Mouse (Mus musculus) forebrain, embryonic 16.5 days (tissue): ENCODE data around the gene Tekt4. TPM values are rescaled to one million over a fixed set of nuclear protein-coding genes. Genes with fewer than 3 reads are reported as not detected.

Source experiments
- ATAC-seq: fragments of 200-750 bp; cut with Nextera tagmentation; 2 replicates; pipeline ENCODE4 v1.8.0; 2017; ENCODE audit warnings: mild to moderate bottlenecking, moderate library complexity
- H3K27ac ChIP-seq: fragments of 300-500 bp; sonication (generic); 2 replicates; pipeline ENCODE4 v1.5.1; 2014; ENCODE audit warnings: low read length, control low read depth
- H3K27me3 ChIP-seq: fragments of 300-500 bp; sonication (generic); replicated peaks from 2 replicates; pipeline ENCODE4 v1.6.1; 2014; ENCODE audit warnings: low read length; ENCODE audit not compliant: control insufficient read depth, insufficient read depth
- H3K36me3 ChIP-seq: fragments of 300-500 bp; sonication (generic); 2 replicates; pipeline ENCODE4 v1.6.1; 2014; ENCODE audit not compliant: control insufficient read depth, insufficient read depth
- H3K4me1 ChIP-seq: fragments of 300-500 bp; sonication (generic); replicated peaks from 2 replicates; pipeline ENCODE4 v1.6.1; 2014; ENCODE audit warnings: low read length; ENCODE audit not compliant: control insufficient read depth, insufficient read depth
- H3K4me2 ChIP-seq: fragments of 300-500 bp; sonication (generic); 2 replicates; pipeline ENCODE4 v1.6.1; 2014; ENCODE audit warnings: mild to moderate bottlenecking, low read length, control low read depth
- H3K4me3 ChIP-seq: fragments of 300-500 bp; sonication (generic); replicated peaks from 2 replicates; pipeline ENCODE4 v1.5.1; 2014; ENCODE audit warnings: mild to moderate bottlenecking, low read length, control low read depth
- H3K9ac ChIP-seq: fragments of 300-500 bp; sonication (generic); replicated peaks from 2 replicates; pipeline ENCODE4 v1.6.1; 2014; ENCODE audit warnings: low read depth, low read length, control low read depth
- H3K9me3 ChIP-seq: fragments of 300-500 bp; sonication (generic); 2 replicates; pipeline ENCODE4 v1.6.1; 2016; ENCODE audit warnings: low read length; ENCODE audit not compliant: control insufficient read depth
- WGBS: fragments of 180-500 bp; shearing (Covaris S2); extraction: QIAGEN DNeasy Blood & Tissue Kit; methylation state at CpG from one replicate; pipeline ENCODE4 v1.1.7; 2014; 5-methylcytosine and 5-hydroxymethylcytosine counted together
- polyA plus RNA-seq: library from polyadenylated mRNA; unstranded; fragments of >200 nt; fragmentation: Nextera tagmentation; extraction: Ambion mirVana; gene quantifications from 2 replicates; pipeline ENCODE4 v1.2.1, GENCODE M21; 2015

Tekt4 gene
- polyA plus RNA-seq, 1 experiment from 2014 or later = 0.80 TPM

DNA sequence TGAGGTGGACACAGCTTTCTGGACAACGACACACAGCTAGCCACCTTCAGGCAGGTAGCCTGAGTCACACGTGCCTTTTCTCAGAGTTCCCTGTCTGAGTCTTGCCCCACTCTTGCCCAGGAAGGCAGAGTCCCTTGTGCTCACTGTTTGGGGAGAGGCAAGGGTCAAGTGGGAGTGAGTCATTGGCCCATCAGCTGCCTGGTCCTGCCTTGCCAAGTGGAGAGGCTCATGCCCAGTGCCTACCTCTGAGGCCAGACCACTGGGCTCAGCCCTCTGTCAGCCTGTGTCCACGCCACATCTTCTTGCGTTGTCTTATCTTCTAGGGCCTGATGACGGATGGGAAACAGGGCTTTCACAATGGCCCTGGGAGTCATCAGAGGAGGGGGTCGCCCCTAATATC lies 13.4 kb downstream of the Tekt4 start:
- 72% methylated on average over 6 of the region's 6 CpGs for WGBS
- Histone ChIP-seq H3K9me3 (no peaks in the 10 kb centered on the region), H3K9ac (no peak overlapping the region), H3K4me1 (no peaks in the 10 kb centered on the region; the same call in none of the 2 replicates), H3K4me3 (no peak overlapping the region), H3K4me2 (no peak overlapping the region), H3K36me3 (no peaks in the 10 kb centered on the region), H3K27ac (no peak overlapping the region), H3K27me3 (peaks cover 9% of the 10 kb centered on the region)
- no peak for ATAC-seq

DNA sequence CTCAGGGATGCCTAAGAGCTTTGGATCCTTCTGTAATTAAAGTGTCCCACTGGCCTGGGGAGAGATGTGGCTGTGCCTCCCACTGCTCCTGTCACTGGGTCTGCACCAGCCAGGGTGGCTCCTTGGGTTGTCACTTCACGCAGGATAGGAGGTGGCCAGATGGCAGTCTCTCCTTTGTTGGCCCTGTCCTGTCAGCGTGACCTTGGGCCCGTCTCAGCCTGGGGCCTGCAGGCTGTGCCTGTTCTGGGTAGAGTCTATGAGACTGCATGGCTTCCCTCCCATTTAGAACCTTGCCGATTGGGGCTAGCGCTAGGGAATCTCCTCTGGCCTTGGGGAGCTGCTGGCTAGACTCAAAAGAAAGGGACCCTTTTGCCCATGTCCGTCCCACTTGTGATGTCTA lies 13.9 kb downstream of the Tekt4 start:
- Histone ChIP-seq H3K4me1 (no peaks in the 10 kb centered on the region; the same call in 1 of the 2 replicates), H3K4me3 (no peak overlapping the region), H3K9ac (no peak overlapping the region), H3K4me2 (no peak overlapping the region), H3K9me3 (no peaks in the 10 kb centered on the region), H3K27ac (no peak overlapping the region), H3K27me3 (peaks cover 14% of the 10 kb centered on the region), H3K36me3 (no peaks in the 10 kb centered on the region)
- ATAC-seq = no peak
- 75% methylated on average over 6 of the region's 6 CpGs for WGBS

DNA sequence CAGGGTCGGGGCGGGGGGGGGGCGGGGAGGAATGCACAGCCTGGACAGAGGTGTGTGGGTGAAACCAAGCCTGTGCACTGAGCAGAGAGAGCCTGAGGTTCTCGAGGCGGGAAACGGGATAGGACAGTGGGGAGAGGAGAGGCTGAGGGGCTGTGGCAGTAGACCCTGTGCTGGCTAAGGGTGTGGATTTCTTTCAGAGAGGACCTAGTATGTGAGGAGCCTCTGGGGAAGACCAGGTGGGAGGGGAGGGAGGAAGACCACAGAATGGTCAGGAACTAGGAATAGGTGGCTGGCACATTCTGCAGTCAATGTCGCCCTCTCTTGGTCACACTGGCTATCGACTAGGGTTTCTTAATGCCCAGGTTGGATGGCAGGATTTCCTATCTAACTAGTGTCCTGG lies 15.4 kb downstream of the Tekt4 start:
- WGBS = 31% methylated on average over 8 of the region's 8 CpGs
- peaks cover 21% of the 10 kb centered on the region for H3K27me3 ChIP-seq
- H3K9me3 ChIP-seq = no peaks in the 10 kb centered on the region
- H3K4me3 ChIP-seq = no peak overlapping the region
- H3K36me3 ChIP-seq = no peaks in the 10 kb centered on the region
- H3K4me2 ChIP-seq = no peak overlapping the region
- no peak overlapping the region for H3K27ac ChIP-seq
- no peak overlapping the region for H3K9ac ChIP-seq
- ATAC-seq = peak; percentile 57
- peaks cover 4% of the 10 kb centered on the region for H3K4me1 ChIP-seq

DNA sequence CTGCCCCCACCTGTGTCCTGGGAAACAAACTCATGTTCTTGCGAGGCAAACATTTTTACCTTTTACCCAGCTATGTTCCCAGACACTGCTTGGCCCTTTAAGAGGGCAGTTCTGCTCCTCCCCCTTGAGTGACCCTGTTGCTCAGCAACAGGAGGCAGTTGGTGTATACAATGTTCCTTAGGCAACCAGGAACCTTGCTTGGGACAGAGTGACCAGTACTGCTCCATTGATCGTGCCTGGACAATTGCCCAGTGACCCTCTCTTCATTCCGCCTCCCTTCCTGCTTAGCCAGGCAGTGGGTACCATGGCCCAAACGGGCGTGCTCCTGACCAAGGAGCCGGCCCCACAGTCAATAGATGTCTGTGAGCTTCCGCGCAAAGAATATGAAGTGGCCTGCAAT lies 17.0 kb downstream of the Tekt4 start:
- Histone ChIP-seq H3K27ac (no peak overlapping the region), H3K4me1 (peaks cover 5% of the 10 kb centered on the region), H3K4me3 (no peak overlapping the region), H3K9ac (no peak overlapping the region), H3K36me3 (no peaks in the 10 kb centered on the region), H3K27me3 (peaks cover 27% of the 10 kb centered on the region), H3K9me3 (no peaks in the 10 kb centered on the region), H3K4me2 (no peak overlapping the region)
- WGBS = 43% methylated on average over 8 of the region's 8 CpGs
- ATAC-seq = no peak

DNA sequence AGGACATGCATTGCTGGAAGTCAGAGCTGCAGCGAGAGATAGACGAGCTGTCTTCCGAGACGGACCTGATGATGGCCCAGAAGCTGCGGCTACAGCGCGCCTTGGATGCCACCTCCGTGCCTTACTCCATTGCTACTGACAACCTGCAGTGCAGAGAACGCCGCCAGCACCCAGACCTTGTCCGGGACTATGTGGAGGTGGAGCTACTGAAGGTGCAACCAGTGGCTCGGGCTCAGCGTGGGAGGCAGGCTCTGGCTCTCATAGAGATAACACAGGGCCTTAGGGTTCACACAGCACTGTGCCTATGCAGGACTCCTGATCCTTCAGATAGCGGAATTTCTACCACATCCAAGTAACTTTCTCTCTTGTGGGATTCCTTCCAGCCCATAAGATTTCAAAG lies 17.6 kb downstream of the Tekt4 start:
- no peak for ATAC-seq
- 63% methylated on average over 14 of the region's 14 CpGs for WGBS

DNA sequence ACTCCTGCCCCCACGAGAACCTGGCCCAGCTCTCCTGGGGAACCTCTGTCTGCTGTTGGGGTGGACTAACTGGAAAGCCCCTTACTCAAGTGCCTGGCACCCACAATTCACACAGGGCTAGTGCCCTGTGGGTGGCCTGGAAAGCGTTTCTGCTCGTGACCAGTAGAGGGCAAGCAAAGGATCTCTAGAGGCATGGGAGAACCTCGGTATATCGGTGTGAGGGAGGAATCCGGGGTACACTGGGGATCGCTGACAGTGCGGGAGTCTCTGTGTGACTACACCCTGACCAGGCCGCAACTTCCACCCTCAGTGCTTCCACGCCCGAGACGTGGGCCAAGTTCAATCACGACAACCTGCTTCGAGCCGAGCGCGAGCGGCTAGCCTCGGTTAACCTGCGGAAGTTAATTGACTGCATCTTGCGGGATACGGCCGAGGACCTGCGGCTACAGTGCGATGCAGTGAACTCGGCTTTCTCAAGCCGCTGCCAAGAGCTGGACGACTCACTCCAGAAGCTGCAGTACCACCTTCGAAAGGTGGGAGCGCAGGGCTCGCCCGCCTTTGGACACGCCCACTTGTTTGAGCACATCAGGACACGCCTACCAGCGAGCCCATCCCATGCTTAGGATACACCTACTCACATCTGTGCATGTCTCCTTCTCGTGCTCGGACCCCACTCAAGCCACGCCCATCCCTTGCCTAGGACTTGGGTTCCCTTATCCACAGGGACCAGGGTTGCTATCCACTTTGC lies 20.1 kb downstream of the Tekt4 start:
- Histone ChIP-seq H3K27ac (no peak overlapping the region), H3K4me3 (peak overlapping the region; percentile 32), H3K4me1 (peaks cover 5% of the 10 kb centered on the region), H3K9me3 (no peaks in the 10 kb centered on the region), H3K36me3 (no peaks in the 10 kb centered on the region), H3K4me2 (peak overlapping the region; percentile 54), H3K27me3 (peaks cover 27% of the 10 kb centered on the region), H3K9ac (peak overlapping the region; percentile 7; the same call in 1 of the 2 replicates)
- 2% methylated on average over 38 of the region's 38 CpGs for WGBS
- ATAC-seq = peak; percentile 49; the same call in 1 of the 2 replicates

More for the DNA sequence above, 17.6 kb downstream of the Tekt4 start:
- Histone ChIP-seq H3K36me3 (no peaks in the 10 kb centered on the region), H3K27ac (no peak overlapping the region), H3K4me2 (no peak overlapping the region), H3K9ac (no peak overlapping the region; the same call in 1 of the 2 replicates), H3K9me3 (no peaks in the 10 kb centered on the region), H3K4me1 (peaks cover 5% of the 10 kb centered on the region), H3K27me3 (peaks cover 27% of the 10 kb centered on the region), H3K4me3 (no peak overlapping the region)

DNA sequence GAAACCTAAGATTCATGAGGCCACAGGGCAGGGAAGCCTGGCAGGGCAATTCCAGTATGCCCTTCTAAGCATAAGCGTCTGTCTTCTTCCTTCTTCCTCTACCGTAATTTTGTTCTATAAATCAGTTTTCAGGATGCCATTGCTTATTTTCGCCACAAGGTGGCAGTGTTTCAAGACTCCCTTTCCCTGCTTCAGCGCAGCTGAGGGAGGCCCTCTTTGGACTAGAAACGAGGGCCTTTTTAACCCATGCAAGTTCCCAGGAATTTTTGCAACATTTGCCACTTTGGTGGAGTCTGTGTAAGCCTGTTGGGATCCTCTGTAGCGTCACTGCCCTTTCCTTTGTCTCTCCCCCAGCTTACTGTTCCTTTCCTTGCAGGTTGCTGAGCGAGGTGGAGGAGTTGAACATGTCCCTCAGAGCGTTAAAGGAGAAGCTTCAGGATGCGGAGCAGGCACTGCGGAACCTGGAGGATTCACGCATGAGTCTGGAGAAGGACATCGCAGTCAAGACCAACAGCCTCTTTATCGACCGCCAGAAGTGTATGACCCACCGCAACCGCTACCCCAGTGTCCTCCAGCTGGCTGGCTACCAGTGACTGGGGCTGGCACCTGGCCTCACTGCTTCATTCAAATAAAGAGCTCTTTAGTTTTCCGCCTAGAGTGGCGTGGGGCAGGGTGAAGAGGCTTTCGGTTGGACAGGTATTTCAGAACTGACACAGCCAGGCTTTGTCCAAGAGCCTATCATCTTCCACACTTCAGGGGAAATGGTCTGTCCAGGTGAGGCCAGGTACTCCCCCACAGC lies 21.7 kb downstream of the Tekt4 start:
- Histone ChIP-seq H3K4me3 (no peak overlapping the region), H3K4me2 (no peak overlapping the region), H3K9me3 (no peaks in the 10 kb centered on the region), H3K27me3 (peaks cover 27% of the 10 kb centered on the region), H3K36me3 (no peaks in the 10 kb centered on the region), H3K27ac (no peak overlapping the region), H3K4me1 (peaks cover 5% of the 10 kb centered on the region), H3K9ac (no peak overlapping the region)
- WGBS = 29% methylated on average over 19 of the region's 19 CpGs
- peak; percentile 51 for ATAC-seq

DNA sequence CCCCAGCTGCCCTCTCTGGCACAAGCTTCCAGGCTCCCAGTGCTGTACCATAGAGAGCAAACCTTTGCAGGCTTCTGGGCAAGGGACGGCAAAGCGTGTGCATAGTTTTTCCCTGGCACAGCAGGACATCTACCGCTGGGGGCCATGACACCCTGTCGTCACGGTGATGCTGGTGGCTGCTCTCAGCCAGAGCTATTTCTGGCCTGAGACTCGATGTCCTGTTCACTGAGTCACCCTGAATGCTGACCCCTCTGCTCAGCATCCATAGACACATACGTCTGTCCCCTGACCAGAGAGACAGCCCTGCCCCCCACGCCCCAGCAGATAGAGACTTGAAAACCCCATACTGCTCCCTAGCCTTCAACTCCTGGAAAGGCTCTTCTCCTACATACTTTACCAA lies 25.7 kb downstream of the Tekt4 start:
- Histone ChIP-seq H3K27me3 (peaks cover 3% of the 10 kb centered on the region), H3K9me3 (no peaks in the 10 kb centered on the region), H3K4me1 (no peaks in the 10 kb centered on the region), H3K36me3 (no peaks in the 10 kb centered on the region), H3K9ac (no peak overlapping the region), H3K27ac (no peak overlapping the region), H3K4me2 (no peak overlapping the region), H3K4me3 (no peak overlapping the region)
- no peak for ATAC-seq
- WGBS = 45% methylated on average over 8 of the region's 8 CpGs

DNA sequence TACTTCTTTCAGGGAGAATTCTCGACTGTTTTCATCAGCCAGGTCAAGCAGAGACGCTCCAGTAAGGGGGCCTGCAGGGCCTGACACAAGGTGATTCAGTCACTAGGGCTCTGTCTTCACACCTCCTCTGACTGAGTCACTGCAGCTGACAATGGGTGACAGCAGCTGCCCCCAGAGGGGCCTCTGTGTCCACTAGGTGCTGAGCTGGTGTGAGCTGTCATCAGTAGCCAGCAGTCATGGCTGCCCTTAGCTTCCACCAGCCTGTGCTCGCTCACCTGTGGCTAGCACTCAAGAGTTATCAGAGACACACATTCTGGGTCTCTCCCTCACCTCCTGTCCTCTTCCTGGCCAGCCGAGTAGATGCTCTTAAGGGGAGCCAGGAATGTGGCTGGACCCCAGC lies 26.4 kb downstream of the Tekt4 start:
- Histone ChIP-seq H3K27ac (no peak overlapping the region), H3K9ac (no peak overlapping the region), H3K4me3 (no peak overlapping the region), H3K36me3 (no peaks in the 10 kb centered on the region), H3K4me2 (no peak overlapping the region), H3K9me3 (no peaks in the 10 kb centered on the region), H3K27me3 (no peaks in the 10 kb centered on the region), H3K4me1 (no peaks in the 10 kb centered on the region)
- no peak for ATAC-seq
- 57% methylated on average over 4 of the region's 4 CpGs for WGBS
